Mouse (Mus musculus): ENCODE measurements around the gene Mmp24. TPM values are rescaled to one million over a fixed set of nuclear protein-coding genes. Genes with fewer than 3 reads are reported as not detected.
"Not testable (repeated sequence)": the region's sequence is repeated elsewhere in the genome, so short reads cannot be mapped to it uniquely, and the experiment has no call there.

The Mmp24 gene
- under 1 TPM in 1 of 2 experiments, not detected in 1; 0.07 TPM for total RNA-seq (2021)

DNA sequence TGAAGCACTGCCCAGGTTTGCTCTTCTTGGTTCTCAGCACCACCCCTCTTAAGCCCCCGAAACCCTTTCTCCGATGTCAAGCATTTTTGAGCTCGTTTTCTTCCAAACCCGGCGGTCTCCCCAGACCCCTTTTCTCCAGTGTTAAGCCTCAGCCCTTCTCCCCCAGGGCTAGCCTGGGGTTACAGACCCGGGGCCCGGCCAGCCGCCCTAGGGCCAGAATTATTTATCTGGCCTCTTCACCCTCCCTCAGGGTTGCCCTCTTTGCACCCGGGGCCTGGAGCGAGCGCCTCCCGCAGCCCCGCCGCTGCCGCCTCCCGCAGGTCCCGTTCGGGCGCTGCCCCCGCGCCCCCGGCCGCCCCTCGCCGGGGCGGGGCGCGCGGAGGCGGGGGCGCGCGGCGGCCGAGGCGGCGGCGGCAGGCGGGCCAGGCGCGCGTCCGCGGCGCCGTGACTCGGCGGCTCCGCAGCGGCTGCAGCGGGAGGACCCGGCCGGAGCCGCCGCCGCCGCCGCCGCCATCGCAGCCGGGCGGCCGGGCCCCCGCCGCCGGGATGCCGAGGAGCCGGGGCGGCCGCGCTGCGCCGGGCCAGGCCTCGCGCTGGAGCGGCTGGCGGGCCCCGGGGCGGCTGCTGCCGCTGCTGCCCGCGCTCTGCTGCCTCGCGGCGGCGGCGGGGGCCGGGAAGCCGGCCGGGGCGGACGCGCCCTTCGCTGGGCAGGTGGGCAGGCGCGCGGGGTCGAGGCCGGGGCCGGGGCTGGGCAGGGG lies at the start of gene Mmp24:
TSS of gene Mmp24 (plus strand) at position 416 of the 758 bp plus-strand sequence.
- DNase-seq = no peak
- intact Hi-C loops (cut with DNase I) = no loop called here

DNA sequence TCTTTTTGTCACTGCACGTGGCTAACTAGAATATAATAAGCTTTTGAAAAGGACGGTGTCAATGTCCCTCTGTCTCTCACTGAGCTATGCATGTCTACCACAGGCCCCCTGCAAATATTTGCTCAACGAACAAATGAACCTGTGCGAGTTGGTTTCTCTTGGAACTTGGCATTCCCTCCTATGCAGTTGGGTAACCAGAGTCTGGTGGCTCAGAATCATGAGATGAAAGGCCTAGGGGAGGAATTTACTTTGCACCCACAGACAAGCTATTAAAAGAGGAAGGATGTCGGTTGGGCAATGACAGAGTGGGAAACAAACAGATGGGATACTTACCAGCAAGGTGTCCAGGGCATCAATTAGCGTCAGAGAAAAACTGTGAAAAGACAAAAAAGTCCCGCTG lies 48.8 kb upstream of the Mmp24 start:
- DNase-seq = no peak
- intact Hi-C loops (cut with DNase I) = no loop called here

DNA sequence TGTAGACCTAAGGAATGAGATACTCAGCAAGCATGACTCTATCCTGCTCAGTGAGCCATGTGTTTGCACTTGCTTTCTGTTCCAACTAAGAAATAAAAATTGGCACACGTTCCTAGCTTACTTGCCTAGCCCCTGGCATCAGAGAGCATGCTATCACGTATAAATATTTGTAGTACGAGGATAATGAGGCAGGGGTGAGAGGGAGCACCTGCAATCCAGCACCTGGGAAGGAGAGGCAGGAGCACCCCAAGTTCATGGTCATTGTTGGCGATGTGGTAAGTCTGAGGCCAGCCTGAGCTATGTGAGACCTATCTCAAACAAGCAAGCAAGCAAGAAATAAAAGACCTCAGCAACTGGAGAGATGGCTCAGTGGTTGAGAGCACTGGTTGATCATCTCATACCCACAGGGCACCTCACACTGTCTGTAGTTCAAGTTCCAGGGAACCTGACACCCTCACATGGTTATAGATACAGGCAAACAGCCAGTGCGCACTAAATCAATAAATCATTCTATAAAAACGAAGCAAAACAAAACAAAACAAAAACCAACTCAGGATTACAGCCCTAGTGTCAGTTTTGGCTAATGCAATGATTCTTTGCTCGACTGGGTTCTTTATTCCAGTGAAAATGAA lies 47.3 kb upstream of the Mmp24 start:
- DNase-seq = no peak
- intact Hi-C loops (cut with DNase I) = no loop called here

DNA sequence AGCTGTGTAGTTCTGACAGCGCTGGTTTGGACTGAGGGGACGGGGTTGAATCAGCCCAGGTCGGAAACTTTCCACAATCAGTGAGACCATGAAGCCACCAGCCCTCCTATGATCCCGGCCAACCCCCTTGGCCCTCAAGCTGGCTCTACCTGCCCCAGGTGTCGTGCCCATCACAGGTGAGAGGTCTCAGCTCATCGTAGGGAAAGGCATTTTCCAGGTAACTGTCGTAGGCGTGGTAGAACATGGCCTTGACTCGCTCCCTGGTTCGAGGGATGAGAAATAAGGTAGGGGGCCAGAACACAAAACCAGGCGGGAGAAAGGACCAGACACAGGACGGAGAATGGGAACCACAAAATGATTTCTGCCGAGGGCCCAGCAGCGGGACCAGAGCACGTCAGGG lies 46.4 kb upstream of the Mmp24 start:
- intact Hi-C loops (cut with DNase I) = no loop called here

DNA sequence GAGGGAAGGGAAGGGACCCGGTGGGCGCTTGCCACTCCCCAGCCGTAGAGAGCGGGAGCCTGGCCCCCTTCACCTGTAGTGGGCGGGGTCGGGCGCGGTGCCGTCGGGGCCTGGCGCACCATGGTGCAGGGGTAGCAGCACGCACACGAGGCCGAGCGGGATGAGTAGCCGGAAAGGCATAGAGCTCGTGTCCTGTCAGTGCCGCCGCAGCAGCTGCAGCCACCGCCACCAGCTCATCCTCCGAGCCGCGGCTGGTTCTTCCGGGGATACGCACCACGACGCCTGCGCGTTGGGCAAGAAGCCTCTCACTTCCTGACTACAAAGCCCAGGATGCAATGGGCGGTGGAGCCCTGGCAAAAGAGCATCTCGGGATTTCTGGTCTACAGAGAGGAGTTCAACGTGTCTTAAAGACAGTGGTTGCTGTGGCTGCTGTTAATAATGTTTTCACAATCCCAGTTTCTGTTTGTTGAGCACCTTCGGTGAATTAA lies 45.9 kb upstream of the Mmp24 start, which contains the start of gene Edem2:
TSS of gene Edem2 (minus strand) at position 318 of the 488 bp plus-strand sequence.
- peak; percentile 94 to 96 for DNase-seq
- intact Hi-C loops (cut with DNase I) = no loop called here

More for the DNA sequence above, 46.4 kb upstream of the Mmp24 start:
- DNase-seq = no peak

DNA sequence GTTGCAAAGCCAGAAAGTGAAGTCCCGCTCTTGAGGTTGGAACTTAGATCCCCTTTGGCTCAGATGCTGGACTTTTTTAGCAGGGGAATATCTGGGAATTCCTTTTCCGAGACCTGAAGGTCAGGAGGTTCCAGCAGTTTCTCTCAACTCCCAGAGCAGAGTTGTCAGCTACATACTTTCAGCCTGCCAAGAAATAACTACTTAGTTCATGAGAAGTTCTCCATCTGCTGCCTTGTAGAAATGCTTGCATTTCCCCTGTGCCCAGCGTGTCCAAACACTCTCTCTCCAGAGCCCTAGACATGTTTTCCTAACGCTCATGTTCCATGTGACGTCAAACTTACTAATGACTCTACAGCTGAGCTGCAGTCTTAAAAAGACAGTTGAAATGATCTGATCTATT lies 40.1 kb upstream of the Mmp24 start:
- intact Hi-C loops (cut with DNase I) = no loop called here
- DNase-seq = peak; percentile 12 to 18

DNA sequence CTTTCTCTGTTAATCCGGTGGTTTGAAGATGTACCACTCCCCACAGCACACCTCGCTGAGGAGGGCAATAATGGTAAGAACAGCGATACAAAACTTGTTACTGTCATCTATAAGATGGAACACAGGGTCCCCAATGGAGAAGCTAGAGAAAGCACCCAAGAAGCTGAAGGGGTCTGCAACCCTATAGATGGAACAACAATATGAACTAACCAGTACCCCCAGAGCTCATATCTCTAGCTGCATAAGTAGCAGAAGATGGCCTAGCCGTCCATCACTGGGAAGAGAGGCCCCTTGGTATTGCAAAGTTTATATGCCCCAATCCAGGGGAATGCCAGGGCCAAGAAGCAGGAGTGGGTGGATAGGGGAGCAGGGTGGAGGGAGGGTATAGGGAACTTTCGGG lies 39.4 kb upstream of the Mmp24 start, which contains the start of gene Gm17581:
TSS of gene Gm17581 (minus strand) at position 101 of the 400 bp plus-strand sequence.
- DNase-seq; intact Hi-C loops (cut with DNase I): not testable (repeated sequence)

DNA sequence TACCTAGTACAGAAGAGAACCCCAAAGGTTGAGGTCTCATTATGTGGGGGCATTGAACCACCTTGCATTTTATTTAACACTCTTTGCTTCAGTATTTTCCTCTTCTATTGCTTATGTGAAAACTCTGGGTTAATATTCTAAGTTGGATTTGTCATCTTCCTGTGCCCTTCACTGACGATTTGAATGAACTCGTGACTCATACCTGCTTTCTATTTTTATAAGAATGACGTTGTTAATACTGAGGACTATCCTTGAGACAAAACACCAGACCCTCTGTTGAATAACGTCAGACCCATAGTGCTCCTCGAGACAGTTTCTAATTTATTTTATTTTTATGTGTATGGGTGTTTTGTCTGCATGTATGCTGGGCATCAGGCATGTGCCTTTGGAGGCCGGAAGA lies 38.2 kb upstream of the Mmp24 start:
- intact Hi-C loops (cut with DNase I) = no loop called here
- no peak for DNase-seq

DNA sequence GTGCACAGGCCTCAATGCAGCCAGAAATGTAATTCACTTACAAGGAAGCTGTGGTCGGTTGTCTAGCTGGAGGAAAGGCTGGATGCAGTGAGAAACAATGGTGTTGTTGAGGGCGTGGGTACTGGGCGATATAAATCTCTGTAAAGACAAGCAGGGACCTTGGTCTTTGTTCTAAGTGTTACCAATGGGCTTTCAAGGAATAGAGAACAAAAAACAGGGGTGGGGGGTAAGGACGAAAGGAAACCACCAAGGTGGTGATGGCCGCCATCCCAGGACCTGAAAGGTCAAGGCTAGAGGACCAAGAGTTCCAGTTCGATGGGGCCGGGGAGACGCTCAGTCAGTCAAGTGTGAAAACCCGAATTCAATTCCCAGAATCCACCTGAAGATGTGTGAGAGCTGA lies 37.3 kb upstream of the Mmp24 start:
- intact Hi-C loops (cut with DNase I) = no loop called here
- DNase-seq = no peak

DNA sequence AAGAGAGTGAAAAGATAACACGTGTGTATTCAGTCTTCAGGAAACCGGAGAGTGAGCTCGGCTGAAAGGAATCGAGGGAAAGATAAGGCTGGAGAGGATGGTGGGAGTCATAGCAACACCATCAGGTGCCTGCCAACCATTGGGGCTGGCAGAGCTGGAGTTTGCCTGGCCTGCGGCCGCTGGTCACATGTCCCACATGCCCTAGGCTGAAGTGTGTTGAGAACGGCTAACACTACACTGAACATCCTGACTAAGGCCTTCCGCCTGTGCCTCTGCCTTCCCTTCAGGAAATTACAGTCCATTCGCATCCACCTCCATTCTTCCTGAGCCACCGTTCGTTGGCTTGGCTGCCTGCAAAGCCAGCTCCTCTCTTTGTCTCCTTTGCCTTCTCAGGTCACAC lies 32.9 kb upstream of the Mmp24 start:
- peak; percentile 35 to 54 for DNase-seq
- intact Hi-C loops (cut with DNase I) = no loop called here

DNA sequence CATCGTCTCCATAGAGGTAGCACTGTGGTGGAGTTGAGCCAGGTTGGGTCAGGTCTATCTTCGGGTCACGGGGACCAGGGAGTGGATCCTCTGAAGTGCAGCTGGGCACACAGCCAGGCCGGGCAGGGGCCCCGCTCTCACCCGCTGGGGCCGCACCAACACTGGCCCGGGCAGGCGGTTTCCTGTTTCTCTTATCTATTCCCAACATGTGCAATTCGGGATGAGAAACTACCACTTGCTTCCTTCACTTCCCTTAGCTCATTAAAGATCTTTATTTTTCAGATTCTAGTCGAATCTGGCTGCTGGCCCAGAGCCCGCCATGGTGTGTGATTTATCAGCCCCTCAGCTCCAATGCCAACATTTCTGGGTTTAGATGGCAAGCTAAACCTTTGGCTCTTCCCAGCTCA lies 32.2 kb upstream of the Mmp24 start:
- peak; percentile 58 for DNase-seq
- intact Hi-C loops (cut with DNase I) = no loop called here

DNA sequence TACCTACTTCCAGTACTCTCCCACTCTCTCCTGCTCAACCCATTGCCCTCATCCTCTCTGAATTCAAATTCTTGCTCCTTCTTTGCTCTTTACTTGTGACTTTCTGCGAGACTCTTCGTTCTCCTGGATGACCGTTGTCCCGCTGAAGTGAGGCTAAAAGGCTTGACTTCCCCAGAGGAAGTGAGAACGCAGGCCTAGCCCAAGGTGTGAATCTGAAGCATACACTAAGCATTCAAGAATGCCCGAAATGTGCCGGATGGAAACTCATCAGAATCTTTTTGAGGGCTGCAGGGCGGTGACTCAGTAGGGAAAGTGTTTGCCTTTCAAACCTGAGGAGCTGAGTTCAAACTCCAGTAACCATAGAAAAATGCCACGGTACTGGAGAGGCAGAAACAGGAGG lies 31.8 kb upstream of the Mmp24 start:
- no peak for DNase-seq
- intact Hi-C loops (cut with DNase I) = no loop called here

DNA sequence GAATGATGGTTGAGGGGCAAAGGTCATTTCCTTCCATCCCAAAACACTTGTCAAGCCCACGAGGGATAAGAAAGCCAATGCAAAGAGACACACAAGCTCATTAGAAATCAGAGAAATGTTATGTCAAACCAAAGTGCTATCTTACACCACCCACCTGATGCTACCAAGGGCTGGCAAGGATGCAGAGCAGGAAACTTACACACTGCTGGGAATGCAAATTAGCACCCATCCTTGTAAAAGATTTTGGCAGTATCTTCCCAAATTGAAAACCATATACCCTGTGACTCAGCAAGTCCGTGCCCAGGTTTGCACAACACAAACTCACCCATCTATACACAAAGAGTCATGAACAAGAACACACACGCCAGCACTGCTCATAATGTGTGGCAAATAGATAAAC lies 29.7 kb upstream of the Mmp24 start:
- DNase-seq = no peak
- intact Hi-C loops (cut with DNase I) = no loop called here

DNA sequence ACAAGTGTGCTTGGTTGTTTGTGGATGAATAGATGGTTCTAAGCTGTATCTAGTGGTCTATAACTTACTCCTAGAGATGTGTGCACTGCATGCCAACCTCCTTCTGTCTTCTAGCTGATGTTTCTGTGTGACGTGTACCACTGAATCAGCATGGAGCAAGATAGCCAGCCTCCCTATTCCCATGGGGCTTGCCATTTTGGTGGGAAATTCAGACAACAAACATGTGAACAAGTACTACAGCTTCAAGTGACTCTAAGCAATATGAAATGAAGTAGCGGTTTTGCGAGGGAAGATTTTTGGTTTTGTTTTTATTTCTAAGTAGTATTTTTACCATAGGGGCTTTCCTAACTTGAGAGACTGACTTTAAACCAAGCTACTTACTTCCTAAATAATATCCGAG lies 25.7 kb upstream of the Mmp24 start:
- intact Hi-C loops (cut with DNase I) = no loop called here
- no peak for DNase-seq

DNA sequence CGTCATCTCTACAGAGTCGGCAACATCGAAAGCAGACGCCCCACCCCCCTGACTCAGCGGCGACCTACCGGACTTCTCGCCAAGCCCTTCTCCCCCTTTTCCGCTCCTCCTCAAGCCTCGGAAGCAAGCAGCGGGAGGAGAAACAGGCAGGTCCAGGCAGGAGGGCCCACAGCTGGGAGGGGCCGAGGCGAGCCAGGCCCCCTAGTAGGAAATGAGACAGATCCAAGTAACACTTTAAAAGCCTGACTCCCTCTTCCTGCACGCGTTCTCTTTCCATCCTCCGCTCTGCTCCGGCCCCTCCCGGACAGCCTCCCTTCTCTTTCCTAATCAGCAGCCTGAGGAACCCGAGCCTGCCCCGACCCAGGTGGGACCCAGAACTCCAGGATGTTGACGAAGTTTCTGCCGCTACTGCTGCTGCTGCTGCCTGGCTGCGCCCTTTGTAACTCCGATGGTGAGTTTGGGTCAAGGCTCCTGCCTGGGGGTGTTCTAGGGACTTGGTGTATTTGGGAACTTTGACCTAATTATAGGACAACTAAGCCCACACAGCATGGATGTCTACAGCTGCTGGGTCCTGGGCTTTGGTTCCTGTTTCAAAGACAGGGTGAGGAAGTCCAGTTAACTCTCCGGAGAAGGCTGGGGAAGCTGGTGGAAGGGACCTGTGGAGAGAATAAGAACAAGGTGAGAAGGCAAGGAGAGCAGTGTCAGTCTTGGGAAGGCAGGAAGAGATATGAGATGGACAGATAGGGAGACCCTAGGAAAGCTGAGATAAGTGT lies 23.9 kb upstream of the Mmp24 start, which contains the start of gene Procr:
TSS of gene Procr (plus strand) at position 104 of the 773 bp plus-strand sequence.
- intact Hi-C loops (cut with DNase I) = no loop called here
- peak; percentile 52 to 56 for DNase-seq

DNA sequence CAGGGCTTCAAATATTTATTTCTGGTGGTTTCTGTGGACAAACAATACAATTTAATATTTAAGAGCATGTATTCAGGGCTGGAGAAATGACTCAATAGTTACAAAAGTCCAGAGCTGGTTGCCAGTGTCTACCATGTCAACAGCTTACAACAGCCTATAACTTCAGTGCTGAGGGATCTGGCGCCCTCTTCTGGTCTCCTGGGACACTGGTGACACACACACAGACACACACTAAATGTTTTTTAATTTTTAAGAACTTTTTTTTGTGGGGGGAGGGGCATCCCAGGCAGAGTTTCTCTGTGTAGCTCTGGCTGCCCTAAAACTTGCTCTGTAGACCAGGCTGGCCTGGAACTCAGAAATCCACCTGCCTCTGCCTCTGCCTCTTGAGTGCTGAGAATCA lies 19.4 kb upstream of the Mmp24 start:
- DNase-seq = peak; percentile 38 to 69
- intact Hi-C loops (cut with DNase I) = no loop called here

DNA sequence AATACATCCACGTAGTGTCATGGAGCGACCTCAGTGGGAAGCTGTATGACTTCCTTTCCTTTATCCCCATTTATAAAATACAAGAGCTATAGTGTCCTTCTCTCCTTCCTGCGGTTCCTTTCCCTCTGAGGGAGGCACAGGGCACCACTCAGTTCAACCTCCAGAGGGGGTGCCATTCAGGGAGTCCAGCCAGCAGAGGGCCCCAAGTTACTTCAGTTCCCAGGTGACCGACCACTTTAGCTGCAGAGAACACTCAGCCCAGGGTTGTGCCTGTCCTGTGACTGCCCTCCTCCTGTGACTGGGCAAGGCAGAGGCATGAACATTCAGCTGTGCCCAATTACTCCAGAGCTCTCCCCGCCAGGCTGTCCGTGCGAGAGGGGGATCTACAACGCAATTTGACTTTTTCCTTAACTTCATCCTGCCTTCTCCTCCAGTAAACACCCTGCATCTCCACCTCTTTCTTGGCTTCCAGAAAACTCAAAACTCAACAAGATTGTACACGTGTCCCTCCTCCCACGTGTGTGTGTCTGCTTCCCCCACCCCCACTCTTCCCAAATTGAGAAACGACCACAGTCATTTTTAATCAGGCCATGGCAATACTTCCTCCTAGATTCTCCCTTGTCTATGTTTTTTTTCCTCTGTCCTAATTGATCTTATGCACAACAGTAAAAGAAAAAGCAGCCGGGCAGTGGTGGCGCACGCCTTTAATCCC lies 18.1 kb upstream of the Mmp24 start:
- no peak for DNase-seq
- intact Hi-C loops (cut with DNase I) = no loop called here

DNA sequence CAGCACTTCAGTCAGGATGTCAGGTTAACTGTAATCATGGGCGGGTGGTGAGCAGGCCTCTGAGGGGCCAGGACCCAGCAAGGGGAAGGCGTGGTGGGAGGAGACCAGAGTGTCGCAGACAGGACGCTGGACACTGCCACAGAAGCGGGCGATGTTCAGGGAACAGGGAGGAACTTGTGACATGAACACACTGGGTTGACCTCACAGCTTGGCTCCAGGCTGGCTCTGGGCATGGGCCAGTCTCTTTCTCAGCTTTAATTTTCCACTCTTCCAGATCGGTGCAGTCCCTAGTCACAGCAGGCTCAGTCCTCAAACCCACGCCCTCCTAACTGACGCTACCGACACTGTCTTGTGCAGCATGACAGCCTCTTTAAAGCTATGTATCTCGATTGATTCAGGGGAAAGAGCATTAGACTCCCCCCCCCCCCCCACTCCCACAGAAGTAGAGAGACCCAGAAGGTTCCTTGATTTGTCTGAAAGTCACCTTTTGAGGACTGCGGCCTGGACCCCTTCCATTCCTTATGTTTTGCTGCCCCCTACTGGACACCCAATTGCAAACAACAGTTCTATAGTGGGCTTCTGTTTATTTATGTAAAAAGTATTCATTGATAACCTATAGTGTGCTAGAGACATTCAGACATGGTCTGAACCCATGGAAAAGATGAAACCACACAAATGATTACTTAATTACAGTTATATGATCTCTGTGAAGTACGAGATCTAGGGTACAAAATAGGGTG lies 10.3 kb upstream of the Mmp24 start:
- intact Hi-C loops (cut with DNase I) = loop anchor here (1.0 to 5.0 kb wide), 3 partner anchors 69 to 248 kb away; partner anchors contain the start of genes Acss2 and Ggt7
- peak; percentile 67 to 89 for DNase-seq

DNA sequence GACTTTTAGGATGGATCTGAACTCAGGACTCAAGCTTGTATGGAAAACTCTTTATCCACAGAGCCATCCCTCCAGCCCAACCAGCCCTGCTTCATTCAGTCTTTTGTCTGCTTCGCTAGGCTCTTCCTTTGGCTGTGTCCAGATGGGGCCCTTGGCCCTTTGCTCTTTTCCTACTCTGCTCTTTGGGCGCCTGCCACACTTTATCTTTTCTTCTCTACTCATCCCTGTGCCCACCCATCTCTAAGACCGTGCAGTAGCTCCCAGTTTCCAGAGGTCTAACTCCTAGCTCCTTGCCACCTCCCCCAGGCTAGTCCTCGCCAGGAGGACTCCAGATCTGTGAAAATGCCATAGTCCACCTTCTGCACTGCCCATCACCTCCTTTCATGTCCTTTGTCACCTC lies 1.5 kb upstream of the Mmp24 start:
- intact Hi-C loops (cut with DNase I) = no loop called here
- no peak for DNase-seq

Data from heart, postnatal 10 days (tissue).